Mouse (Mus musculus): ENCODE data around the gene Arid1a.

GRCm38 (mm10) chr4:133804401-133805263 is 48.1 kb upstream of the Arid1a start:
- no peak for TF ChIP-seq POLR2A (IDR thresholded peaks at IDR 0.05; ENCODE audit: borderline replicate concordance, extremely low read depth, low read depth, low read length)
- no peak for TF ChIP-seq CTCF (IDR thresholded peaks at IDR 0.05; ENCODE audit: insufficient read depth, low read length)
